Mouse (Mus musculus) testis, adult 2 months (tissue): ENCODE results near the gene Foxr1.

Experiments
- CTCF ChIP-seq: fragments of 200-500 bp; IDR thresholded peaks from 2 replicates; pipeline ENCODE4 v1.5.1; 2012; ENCODE audit warnings: low read depth, mild to moderate bottlenecking, inconsistent platforms, low read length, moderate library complexity; ENCODE audit not compliant: control insufficient read depth, insufficient read depth, insufficient replicate concordance
- POLR2A ChIP-seq: fragments of 200-500 bp; IDR thresholded peaks from 2 replicates; pipeline ENCODE4 v1.6.1; 2012; ENCODE audit warnings: low read depth, mild to moderate bottlenecking, inconsistent platforms, low read length, moderate library complexity; ENCODE audit not compliant: control insufficient read depth

- TF ChIP-seq CTCF, result no peak
- TF ChIP-seq POLR2A, result no peak
Measured at GRCm38 (mm10) chr9:44432577-44433185, 8.3 kb downstream of the Foxr1 start.
